Mouse (Mus musculus) bone marrow macrophage, adult 2 months (primary cell): ENCODE measurements around the gene Rab3il1.

Experiments
- CTCF ChIP-seq: IDR thresholded peaks from 2 replicates; pipeline ENCODE4 v1.5.1; 2012; ENCODE audit warnings: low read depth, mild to moderate bottlenecking, low read length, moderate library complexity
- POLR2A ChIP-seq: IDR thresholded peaks from 2 replicates; pipeline ENCODE4 v1.6.1; 2012; ENCODE audit warnings: mild to moderate bottlenecking, low read depth, low read length, borderline replicate concordance

DNA sequence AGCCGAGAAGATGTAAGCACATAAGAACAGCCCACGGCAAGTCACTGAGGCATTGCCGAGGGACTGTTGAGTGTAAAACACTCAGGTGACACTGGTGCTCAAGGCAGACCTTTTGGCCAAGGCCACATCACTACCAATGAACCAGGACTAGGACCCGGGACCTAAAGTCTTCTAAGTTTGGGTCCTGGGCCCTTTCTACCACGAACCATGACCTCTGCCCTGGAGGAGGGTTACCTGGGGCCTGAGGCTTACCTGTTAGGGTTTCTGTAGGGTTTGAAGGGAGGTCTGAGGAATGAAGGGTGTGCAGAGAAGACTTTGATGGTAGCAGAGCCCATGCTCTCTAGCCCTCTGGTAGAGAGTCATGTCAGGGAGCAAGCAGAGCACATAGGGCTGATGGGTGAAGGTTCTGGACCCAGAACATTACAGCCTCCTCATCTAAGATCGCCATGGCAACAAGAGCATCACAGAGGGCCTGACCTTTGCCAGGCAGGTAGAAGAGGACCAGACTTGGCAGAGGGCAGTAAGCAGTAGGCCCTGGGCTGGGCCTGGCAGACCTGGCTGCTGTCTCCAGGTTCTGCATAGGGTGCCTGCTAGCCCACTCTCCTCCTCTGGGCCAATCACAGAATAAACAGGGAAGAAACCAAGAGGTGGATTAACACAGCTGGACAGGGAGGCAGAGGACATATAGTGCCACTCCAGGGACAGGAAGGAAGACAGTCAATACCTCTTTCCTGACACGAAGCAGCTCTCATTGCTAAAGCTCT lies at the start of gene Rab3il1, which contains the start of gene Best1:
- TF ChIP-seq POLR2A (no peak), CTCF (no peak)
